Mouse (Mus musculus): ENCODE results near the gene Tsc22d4.
A peak's percentile ranks its signal among the peaks of the same experiment; 100 is the strongest.

Gene Tsc22d4

DNA sequence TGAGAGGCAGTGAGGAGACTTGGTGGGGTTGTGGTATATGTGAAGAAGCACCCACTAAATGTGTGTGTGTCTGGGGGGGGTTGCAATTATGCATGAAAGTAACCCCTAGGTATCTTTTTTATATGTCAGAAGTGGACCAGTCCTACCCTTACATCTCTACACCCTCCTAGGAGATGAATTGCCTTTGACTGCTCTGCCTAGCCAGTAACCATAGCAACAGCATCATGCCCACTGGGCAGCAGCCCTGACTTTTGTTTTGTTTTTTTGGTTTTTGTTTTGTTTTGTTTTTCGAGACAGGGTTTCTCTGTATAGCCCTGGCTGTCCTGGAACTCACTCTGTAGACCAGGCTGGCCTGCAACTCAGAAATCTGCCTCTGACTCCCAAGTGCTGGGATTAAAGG lies 22.9 kb downstream of the Tsc22d4 start:
- no peak for DNase-seq

DNA sequence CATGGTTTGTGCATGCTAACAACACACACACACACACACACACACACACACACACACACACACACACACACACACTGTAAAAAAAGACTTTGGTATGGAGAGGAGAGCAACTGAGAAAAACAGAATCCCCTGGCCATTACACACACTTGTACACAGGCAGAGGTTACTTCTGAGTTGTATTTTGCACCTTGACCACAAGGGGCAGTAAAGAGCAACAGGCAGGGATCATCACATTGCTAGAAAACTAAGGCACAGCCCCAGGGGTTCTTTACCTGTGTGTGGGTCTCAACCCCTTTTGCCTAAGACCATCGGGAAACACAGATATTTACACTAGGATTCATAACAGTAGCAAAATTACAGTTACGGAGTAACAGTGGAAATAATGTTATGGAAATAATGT lies 25.2 kb downstream of the Tsc22d4 start:
- no peak for DNase-seq

DNA sequence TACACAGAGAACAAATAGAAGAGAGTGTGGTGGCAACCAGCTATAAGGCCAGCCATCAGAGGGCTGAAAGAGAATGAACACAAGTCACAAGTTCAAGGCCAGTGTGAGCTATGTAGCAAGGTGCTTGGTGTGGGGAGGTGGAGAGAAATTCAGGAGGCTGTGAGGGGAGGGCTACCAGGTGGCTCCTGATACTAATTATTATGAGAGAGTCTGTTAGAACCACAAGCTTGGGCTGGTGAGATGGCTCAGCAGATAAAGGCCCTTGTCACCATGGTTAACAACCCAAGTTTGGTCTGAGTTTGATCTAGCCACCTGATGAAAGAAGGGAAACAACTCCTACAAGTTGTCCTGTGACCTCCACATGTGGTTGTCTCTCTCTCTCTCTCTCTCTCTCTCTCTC lies 27.2 kb downstream of the Tsc22d4 start:
- no peak for DNase-seq

DNA sequence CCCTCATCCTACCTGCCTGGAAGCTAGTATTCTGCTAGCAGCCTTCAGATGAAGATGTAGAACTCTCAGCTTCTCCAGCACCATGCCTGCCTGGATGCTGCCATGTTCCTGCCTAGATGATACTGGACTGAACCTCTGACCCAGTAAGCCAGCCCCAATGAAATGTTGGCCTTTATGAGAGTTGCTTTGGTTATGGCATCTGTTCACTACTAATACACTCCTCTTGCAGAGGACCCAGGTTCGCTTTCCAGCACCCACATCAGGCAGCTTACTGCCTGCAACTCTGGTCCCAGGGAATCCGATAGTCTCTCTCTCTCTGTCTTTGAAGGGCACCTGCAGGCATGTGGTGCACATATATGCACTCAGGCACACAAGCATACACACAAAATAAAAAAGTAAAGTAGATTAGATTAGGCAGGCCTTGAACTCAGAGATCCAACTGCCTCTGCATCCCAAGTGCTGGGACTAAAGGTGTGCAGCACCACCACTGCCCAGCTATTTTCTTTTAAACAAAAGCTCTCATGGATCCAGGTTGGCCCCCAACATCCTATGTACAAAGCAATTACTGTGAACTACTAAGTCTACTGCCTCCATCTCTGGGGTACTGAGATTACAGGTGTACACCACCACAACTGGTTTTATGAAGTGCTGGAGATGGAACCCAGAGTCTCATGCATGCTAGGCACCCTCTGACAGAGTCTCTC lies 30.2 kb downstream of the Tsc22d4 start:
- no peak for DNase-seq

DNA sequence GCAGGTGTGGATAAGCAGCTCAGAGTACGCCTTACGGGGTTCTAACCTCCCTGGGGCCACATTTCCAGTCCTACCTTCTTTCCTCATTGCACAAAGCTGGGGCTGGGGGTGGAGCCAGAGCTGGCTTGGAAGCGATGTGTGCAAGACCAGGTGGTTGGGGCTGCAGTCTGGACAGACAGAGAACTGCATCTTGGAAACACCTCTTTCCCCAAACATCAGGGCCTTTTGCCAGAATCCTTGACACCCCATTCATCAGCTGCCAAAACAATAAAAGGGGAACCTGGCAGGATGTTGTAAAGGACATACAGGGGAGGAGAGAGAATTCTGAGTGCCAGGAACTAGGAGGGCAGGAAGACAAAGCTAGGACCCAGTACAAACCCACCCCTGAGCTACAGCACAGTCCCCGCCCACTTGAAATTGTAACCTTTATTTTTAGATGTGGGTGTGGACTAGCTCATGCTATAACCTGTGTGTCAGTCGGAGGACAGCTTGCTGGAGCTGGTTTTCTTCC lies 30.9 kb downstream of the Tsc22d4 start:
- peak; percentile 44 to 64 for DNase-seq

DNA sequence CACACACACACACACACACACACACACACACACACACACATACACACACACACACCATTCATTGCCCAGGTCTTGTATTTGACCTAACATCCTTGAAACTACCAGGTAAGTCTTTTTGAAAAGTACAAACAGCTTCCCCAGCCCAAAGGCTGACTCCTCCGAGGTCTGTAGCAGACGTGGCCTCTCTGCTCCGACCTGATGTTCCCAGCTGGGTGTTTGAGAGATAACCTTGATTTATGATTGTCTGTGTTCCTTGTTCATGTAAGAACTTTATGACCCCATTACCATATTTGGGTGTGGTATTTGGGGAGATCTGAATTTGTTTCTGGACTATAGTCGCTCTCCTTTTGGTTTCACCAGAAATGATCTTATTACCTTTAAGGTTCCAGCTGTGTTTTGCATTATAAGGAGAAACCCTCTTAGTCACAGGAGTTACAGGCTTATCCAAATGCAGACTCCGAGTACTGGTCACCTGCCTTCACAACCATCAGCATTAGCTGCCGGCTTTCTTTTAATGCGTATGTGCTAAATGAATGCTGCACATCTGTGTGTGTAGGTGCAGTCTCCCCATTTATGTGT lies 31.8 kb downstream of the Tsc22d4 start:
- DNase-seq = no peak

DNA sequence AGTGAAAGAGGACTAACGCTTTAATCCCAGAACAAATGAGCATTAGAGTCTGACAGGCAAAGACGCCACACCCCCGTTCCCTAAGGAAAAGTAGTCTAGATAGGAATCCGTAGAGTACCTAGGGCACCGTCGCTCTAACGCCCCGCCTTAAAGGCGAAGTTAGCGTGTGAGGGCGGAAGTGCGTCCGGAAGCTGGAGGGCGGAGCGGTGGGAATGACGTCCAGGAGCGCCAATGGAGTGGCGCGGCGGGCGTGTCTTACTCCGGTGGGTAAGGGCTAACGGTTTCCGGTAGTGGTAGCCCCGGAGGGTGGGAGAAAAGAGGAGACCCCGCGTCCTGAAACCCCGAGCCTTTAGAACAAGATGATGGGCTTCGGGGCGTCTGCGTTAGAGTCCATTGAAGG lies 33.1 kb downstream of the Tsc22d4 start, which contains the start of gene Ppp1r35:
Ppp1r35 (plus strand) TSS at position 215 of the 400 bp plus-strand sequence.
- peak; percentile 96 to 97 for DNase-seq

DNA sequence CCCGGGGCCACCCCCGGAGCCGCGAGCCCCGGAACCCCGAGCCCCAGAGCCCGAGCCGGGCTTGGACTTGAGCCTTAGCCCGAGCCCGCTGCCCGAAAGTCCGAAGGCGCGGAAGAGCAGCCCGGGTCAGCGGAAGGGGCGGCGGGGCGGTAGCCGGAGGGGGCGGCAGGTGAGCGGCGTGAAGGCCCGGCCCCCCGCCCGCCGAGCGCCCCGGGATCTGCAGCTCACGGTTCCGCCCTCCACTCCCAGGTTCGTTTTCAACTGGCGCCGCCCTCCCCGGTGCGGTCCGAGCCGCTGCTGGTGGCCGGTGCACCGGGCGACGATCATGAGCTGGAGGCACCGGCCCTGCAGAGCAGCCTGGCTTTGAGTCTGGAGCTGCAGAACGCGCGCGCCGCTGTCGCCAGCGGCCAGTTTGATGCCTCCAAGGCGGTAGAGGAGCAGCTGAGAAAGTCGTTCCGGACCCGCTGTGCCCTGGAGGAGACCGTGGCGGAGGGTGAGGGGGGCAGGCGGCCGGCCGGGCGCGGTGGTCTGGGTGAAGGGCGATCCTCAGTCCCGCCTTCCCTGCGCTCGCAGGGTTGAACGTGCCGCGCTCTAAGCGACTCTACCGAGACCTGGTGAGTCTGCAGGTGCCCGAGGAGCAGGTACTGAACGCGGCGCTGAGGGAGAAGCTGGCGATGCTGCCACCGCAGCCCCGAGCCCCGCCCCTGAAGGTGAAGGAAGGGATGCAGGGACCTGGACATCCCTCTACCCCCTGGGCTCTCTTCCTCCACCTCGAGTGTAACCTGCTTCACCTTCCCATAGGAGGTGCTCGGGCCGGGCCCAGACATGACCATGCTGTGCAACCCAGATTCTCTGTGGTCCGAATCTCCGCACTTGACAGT lies 33.8 kb downstream of the Tsc22d4 start:
- DNase-seq = peak; percentile 42 to 43

DNA sequence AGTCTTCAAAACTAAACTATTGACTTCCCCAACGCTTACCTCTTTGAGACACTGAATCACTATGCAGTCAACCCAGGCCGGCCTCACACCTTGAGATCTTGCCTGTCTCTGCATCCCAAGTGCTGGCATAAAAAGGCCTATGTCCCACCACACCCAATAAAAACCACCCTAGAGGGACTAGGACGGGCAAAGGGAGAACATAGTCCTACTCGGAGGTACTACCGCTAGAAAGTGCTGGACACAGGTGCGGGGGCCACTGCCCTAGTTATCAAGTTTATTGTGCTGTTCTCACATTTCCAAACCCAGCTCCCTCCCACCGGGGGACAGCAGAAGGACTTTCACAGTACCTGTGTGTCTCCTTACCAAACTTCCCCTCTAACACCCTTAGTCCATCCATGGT lies 36.1 kb downstream of the Tsc22d4 start:
- no peak for DNase-seq

DNA sequence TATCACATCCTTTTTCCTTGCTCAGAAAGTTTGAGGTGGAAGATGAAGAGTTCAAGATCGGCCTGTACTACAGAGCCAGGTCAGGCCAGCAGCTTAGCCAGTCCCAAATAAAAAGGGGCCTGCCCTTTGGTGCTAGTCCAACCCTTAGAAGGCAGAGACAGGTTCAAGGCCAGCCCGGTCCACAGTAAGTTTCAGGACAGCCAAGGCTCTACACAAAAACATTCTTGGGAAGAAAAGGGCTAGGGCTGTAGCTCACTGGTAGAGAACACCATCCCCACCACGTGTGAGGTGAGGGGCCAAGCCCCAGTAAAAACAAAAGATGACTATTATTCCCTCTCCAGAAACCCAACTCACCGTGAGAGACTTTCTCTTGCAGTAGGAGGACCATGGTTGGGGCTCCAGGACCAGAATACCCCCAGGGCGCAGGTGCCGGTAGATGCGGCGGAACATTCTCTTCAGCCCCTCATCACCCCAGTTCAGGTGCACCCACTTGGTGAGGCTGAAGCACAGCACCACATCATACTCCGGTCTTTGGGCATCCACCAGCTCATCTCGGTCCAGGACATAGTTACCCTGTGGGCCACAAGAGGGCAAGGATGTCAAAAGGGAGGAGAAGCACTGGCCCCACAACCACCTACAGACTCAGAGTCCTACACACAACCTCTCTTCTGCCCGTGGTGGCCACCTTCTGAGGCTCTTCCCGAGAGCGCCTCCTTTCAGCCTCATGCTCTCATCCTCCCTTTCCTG lies 37.4 kb downstream of the Tsc22d4 start:
- DNase-seq = no peak

DNA sequence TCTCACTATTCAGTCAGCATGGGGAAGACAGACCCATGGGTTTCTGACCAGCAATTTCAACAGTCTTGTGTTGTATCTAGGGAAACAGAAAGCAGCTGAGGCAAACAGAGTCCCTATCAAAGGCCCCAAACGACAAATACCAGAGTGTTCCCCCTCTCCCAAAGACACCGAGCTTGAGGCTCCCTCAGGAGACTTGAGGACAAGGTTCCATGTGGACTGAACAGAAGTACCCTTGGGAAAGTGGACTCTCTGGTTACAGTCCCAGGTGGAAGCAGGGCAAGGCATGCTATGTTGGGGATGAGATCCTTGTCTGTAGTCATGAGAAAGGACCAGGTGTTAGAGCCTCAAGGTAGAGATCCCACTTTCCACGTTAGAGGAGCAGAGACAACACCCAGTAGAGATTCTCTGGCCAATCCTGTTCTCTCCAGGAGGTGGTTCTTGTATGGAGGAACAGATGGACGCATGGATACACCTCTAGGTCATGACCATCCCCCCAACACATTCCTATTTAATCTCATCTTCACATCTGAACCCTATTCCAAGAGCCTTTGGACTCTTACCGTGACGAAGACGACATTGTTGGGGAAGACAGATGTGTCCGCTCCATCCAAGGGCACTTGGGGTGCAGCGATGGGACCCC lies 38.5 kb downstream of the Tsc22d4 start:
- no peak for DNase-seq

DNA sequence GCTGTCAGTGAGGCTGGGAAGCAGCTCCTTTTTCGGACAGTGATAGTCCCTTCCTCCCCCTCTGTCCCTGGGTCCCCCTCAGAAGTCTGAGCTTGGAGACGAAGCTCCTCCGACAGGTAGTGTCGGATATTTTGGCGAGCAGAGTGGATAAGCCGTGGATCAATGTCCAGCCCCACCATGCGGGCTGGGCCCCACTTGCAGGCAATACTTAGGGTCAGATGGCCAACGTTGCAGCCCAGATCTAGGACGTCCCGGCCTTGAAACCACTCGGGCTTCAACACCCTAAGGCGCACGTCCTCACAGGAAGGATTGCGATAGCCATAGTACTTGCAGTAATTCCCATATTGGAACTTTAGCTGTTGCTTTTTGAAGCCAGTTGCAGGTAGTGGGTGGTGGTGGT lies 39.0 kb downstream of the Tsc22d4 start:
- DNase-seq = no peak

DNA sequence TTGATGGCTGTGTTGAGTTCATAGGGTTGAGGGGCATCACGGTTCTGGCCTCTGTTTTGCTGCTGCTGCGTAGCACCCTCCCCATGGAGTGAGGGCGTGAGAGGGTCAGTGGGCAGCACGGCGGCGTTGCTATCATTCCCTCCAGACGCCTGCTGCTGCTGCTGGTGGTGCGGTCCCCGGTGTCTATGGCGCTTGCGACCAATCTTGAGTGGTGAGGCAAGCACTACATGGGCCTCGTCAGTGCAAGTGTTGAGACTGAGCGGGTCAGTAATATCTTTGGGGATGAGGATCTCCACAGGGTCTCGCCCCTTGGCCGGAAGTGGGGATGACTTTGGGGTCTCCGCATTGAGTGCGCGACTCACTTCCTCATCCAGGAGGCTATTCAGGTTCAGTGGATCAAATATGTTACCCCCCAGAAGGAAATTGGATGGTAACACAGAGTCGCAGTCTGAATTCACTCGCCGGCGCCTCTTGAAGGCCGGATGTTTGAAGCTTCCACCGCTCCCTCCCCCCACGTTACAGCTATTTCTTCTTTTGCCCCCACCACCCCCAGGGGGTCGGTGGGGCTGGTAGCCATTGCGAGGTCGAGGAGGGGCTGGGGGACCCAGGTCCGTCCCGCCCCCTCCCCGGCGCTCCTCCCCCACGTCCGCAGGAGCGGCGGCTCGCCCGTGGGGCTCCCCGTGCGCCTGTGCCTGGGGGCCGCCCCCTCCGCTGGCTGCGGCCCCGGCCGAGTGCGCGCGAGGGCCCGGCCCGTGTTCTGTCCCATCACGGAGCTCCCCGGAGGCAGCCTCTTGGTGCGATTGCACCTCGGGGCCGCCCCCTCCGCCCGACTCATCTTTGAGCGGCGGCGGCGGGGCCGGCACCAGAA lies 39.9 kb downstream of the Tsc22d4 start:
- peak in 1 of 2 experiments; percentile 51 for DNase-seq

DNA sequence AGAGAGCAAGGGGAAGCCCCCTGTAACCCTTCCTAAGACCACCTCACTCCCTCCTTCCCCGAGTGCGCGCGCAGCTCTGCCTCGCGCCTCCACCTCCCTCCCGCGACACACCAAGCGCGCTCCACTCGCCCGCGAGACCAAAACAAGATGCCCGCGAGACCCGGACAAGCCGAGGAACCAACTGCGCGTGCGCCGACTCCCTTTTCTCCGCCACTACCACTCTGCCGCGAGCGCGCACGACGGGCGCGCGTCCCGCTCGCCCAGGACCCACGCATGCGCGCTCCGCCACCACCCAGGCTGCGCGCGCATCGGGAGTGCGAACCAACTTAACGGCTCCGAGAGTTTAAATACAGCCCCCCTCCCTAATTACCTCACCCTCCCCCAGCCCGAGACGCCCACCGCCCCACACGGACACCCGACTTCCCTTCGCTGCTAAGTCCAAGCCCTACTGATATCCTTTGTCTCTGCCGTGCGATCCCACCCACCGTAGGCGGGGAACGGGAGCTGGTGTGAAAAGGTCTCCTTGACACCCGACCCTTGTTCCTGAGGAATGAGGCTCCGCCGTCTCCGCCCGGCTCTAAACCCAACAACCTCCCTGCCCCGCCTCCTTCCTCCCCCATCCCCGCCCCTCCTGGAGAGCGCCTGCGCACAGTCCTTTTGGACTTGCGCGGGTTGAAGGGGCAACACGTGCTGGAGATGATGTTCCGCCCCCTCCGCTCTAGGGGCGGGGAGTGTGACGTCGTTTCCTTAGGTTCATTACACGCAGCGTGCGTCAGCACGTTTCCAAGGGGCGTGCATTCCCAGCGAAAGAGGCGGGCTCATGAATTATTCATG lies 40.8 kb downstream of the Tsc22d4 start:
- DNase-seq = peak; percentile 99

DNA sequence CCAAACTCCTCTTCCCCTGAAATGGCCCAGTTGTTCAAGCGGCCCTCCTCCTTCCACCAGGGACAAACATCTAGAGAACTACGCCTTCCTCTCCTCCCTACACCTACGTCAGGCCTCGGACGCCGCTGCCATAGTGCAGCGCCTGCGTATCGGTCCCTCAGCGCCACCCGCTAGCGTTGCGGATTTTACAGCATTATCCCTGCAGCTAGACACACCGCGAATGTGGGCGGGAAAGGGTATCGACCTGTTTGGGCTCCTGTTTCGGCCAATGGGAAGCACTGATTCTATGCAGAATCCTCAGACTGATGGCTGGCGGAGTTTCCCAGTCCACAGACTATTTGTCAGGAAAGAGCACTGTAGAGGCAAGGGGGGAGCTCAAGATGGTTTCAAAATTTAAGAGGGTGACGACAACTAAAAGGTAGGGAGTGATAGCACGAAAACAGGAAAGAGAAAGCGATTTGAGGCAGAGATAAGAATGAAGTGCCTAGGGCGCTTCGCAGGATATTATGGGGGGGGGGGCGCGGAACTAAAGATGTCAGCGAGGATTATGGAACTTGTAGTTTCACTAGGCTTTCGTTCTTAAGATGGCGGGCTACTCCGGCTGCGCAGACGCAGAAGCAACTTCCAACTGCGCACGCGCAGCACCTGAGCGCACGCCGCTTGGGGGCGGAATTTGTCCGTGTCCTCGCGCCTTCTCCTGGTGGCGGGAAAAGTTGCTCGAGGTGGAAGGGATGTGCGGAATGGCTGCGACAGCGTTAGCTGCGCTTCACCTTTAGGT lies 41.8 kb downstream of the Tsc22d4 start, which contains the start of the genes Mepce and Zcwpw1:
Mepce (minus strand) TSS at position 505 of the 778 bp plus-strand sequence.
Zcwpw1 (plus strand) TSS at position 648 of the 778 bp plus-strand sequence.
- peak; percentile 95 to 96 for DNase-seq

DNA sequence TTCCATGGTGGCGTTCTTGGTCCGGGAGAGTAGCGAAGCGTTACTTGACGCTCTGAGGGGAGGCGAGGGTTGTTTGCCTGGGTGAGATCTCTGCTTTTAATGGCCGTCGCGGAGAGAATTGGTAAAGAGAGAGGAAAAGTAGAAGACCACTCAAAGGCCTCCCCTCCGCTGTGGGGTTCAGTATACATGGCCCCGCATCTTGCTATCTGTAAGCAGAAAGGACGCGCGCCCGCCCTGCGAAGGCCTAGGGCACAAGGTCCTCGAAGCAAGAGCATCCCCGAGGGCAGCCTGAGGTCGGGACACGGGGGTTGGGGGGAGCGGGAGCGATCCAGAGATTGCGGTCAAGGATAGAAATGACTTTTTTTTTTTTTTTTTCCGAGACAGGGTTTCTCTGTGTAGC lies 42.6 kb downstream of the Tsc22d4 start:
- no peak for DNase-seq

DNA sequence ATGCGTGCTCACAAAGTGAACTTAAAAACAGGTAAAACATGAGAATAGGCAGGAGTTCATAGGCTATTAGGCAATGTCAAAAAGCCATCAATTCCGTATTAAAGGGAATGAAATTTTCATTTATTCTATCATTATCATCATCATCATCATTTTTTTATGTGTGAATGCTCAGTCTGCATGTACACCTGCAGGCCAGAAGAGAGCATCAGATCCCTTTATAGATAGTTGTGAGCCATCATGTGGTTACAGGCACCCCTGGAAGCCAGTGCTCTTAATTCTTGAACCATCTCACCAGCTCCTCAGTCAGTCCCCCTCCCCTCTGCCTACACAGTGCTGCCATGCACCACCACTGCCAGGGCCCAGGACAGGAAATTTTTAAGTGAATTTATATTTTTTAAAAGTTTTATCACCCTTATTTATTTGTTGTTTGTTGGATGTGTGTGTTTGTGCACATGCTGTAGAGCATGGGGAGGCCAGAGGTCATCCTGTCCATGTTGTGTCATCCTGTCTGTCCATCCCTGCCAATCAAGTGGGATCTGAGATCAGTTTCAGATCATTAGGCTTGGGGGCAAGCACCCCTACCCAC lies 43.5 kb downstream of the Tsc22d4 start:
- no peak for DNase-seq

DNA sequence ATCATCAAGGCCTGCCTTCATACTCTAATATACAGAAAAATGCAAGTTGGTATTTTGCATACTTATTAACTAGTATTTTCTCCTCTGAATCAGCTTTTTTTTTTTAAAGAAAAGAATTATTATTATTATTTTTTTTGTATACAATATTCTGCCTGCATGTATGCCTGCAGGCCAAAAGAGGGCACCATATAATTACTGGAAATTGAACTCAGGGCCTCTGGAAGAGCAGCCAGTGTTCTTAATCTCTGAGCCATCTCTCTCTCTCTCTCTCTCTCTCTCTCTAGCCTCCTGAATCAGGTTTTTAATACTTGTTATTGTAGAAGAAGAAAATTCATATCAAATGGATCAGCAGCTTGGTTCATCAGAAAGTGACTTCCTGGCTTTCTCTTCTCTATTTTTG lies 46.0 kb downstream of the Tsc22d4 start:
- DNase-seq = no peak

DNA sequence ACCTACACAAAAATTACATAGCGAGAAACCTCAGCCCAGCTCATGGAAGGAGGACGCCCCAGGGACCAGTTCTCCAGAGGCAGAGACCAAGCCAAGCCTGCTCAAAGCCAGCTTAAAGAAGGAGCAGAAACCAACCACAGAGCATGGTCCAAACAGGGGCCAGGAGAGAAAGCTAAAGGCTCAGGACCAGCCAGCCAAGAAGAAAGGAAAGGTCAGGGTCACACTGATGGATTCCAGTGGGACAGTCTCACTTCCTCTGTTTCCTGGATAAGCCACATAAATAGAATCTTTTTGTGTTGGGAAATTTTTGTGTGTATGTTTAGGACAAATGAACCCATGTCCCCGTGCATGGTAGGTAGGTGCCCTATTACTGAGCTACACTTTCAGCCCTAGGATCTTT lies 51.1 kb downstream of the Tsc22d4 start:
- no peak for DNase-seq
